11 mouse cellular contexts compared by ENCODE assay signal in the genomic region with DNA sequence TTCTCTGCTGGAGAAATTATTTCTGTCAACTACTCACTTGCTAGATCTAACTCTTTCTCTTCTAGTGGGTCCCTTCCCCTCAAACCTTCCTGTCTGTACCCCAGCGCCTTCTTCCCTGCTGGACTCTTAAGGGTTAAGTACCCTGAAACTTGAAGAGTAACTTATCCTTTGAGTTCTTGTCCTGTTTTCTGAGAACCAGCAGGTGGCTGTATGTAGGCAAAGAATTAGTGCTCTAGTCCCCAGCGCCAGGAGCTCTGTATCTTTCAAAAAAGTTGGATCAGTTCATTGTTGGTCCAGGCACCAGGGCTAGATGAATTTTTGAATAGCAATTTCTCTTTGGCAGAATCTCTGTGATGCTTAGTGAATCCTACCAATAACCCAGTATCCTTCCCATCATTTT. TPM values are rescaled to one million over a fixed set of nuclear protein-coding genes. Genes with fewer than 3 reads are reported as not detected.
A peak's percentile ranks its signal among the peaks of the same experiment; 100 is the strongest.
DNase-seq lines count a peak whose midpoint lies in the region; ATAC-seq and TF ChIP-seq lines count a peak whose summit lies in the region.
"Had no signal": no experiment of that assay in that cellular context is flagged by ENCODE, and none has a peak within 500 bp of the region (broad histone marks: within the 10 kb centered on the region; RNA-seq: fewer than 3 reads in every experiment).

No protein-coding gene starts in this region.

- peak overlapping the region; percentile 42 for H3K4me3 ChIP-seq in heart, embryonic 16.5 days (ENCODE audit: low read length)
- no peak overlapping the region for H3K4me3 ChIP-seq in heart, embryonic 11.5 days (ENCODE audit: low read depth, low read length)
- no peak overlapping the region for H3K4me3 ChIP-seq in liver, embryonic 16.5 days (ENCODE audit: low read depth, low read length)
- no peak overlapping the region for H3K4me3 ChIP-seq in liver, embryonic 11.5 days (ENCODE audit: low read depth, low read length)
- H3K4me3 ChIP-seq in embryonic facial prominence, embryonic 12.5 days, result 0 out of 2 replicates have a peak overlapping the region, but pooled peaks have one; percentile 9
- peak overlapping the region; percentile 7; the same call in 1 of the 2 replicates for H3K4me3 ChIP-seq in limb, embryonic 14.5 days (replicated peaks; ENCODE audit: low read length)

- no peaks in the 10 kb centered on the region for H3K36me3 ChIP-seq in heart, embryonic 16.5 days (ENCODE audit: control insufficient read depth, insufficient read depth)
- no peaks in the 10 kb centered on the region for H3K36me3 ChIP-seq in heart, embryonic 11.5 days (ENCODE audit: control insufficient read depth, insufficient read depth, low read length)
- H3K36me3 ChIP-seq in liver, embryonic 16.5 days (ENCODE audit: control insufficient read depth, insufficient read depth), result no peaks in the 10 kb centered on the region
- no peaks in the 10 kb centered on the region for H3K36me3 ChIP-seq in liver, embryonic 11.5 days (ENCODE audit: control insufficient read depth, insufficient read depth, low read length)
- no peaks in the 10 kb centered on the region for H3K36me3 ChIP-seq in embryonic facial prominence, embryonic 12.5 days
- no peaks in the 10 kb centered on the region for H3K36me3 ChIP-seq in limb, embryonic 14.5 days (ENCODE audit: control insufficient read depth, insufficient read depth, low read length)
- H3K36me3 ChIP-seq: hindbrain, embryonic 15.5 days had no signal

- no peak for ATAC-seq in heart, embryonic 16.5 days (replicated peaks; ENCODE audit: extremely low read depth, insufficient read depth, low FRiP score)
- ATAC-seq in heart, embryonic 11.5 days (replicated peaks; ENCODE audit: insufficient number of reproducible peaks, low FRiP score, low TSS enrichment), result no peak
- ATAC-seq in liver, embryonic 16.5 days (ENCODE audit: low read depth), result no peak
- no peak for ATAC-seq in liver, embryonic 11.5 days (replicated peaks; ENCODE audit: low FRiP score)
- no peak for ATAC-seq in embryonic facial prominence, embryonic 12.5 days (ENCODE audit: insufficient number of reproducible peaks, insufficient read depth, low FRiP score, low TSS enrichment)
- ATAC-seq in limb, embryonic 14.5 days (ENCODE audit: low FRiP score, low read depth), result no peak

- no peaks in the 10 kb centered on the region for H3K27me3 ChIP-seq in heart, embryonic 16.5 days (ENCODE audit: control insufficient read depth, insufficient read depth, low read length)
- H3K27me3 ChIP-seq in heart, embryonic 11.5 days (ENCODE audit: control insufficient read depth, insufficient read depth, low read length), result peaks cover 3% of the 10 kb centered on the region; the same call in 1 of the 2 replicates
- no peaks in the 10 kb centered on the region for H3K27me3 ChIP-seq in liver, embryonic 16.5 days (ENCODE audit: control insufficient read depth, insufficient read depth, low read depth, low read length)
- peaks cover 17% of the 10 kb centered on the region for H3K27me3 ChIP-seq in liver, embryonic 11.5 days (replicated peaks; ENCODE audit: control insufficient read depth, insufficient read depth, low read length)
- H3K27me3 ChIP-seq in embryonic facial prominence, embryonic 12.5 days, result no peaks in the 10 kb centered on the region
- H3K27me3 ChIP-seq in limb, embryonic 14.5 days (ENCODE audit: control insufficient read depth, insufficient read depth, low read length), result no peaks in the 10 kb centered on the region
- H3K27me3 ChIP-seq: hindbrain, embryonic 15.5 days had no signal

- DNase-seq in liver, embryonic 11.5 days (ENCODE audit: low spot score), result no peak
- no peak for DNase-seq in limb, embryonic 14.5 days (ENCODE audit: low spot score)
- DNase-seq in frontal cortex, postnatal 14 days (ENCODE audit: low spot score in 2 of 2), result no peak
- no peak for DNase-seq in adrenal gland, adult (ENCODE audit: inconsistent age in 2 of 2, low spot score in 1 of 2)
- DNase-seq: adrenal gland, postnatal 14 days; cerebellum, adult 11-12 months had no signal

- H3K9me3 ChIP-seq in heart, embryonic 16.5 days (replicated peaks; ENCODE audit: control insufficient read depth, low read length), result no peaks in the 10 kb centered on the region
- no peaks in the 10 kb centered on the region for H3K9me3 ChIP-seq in heart, embryonic 11.5 days (replicated peaks; ENCODE audit: control insufficient read depth, low read length)
- H3K9me3 ChIP-seq in liver, embryonic 16.5 days (replicated peaks; ENCODE audit: control insufficient read depth, low read length), result no peaks in the 10 kb centered on the region
- H3K9me3 ChIP-seq in liver, embryonic 11.5 days (ENCODE audit: control insufficient read depth, low read length), result no peaks in the 10 kb centered on the region
- no peaks in the 10 kb centered on the region for H3K9me3 ChIP-seq in embryonic facial prominence, embryonic 12.5 days
- no peaks in the 10 kb centered on the region for H3K9me3 ChIP-seq in limb, embryonic 14.5 days (ENCODE audit: control insufficient read depth, low read length)
- H3K9me3 ChIP-seq: hindbrain, embryonic 15.5 days had no signal

- peaks cover 2% of the 10 kb centered on the region; the same call in 1 of the 2 replicates for H3K4me1 ChIP-seq in heart, embryonic 16.5 days (ENCODE audit: control insufficient read depth, insufficient read depth, low read length)
- peaks cover 8% of the 10 kb centered on the region for H3K4me1 ChIP-seq in heart, embryonic 11.5 days (ENCODE audit: control insufficient read depth, insufficient read depth, low read length)
- H3K4me1 ChIP-seq in liver, embryonic 16.5 days (ENCODE audit: control insufficient read depth, low read depth, low read length), result no peaks in the 10 kb centered on the region; the same call in 1 of the 2 replicates
- H3K4me1 ChIP-seq in liver, embryonic 11.5 days (replicated peaks; ENCODE audit: control insufficient read depth, insufficient read depth, low read length), result peaks cover 5% of the 10 kb centered on the region
- no peaks in the 10 kb centered on the region for H3K4me1 ChIP-seq in embryonic facial prominence, embryonic 12.5 days
- no peaks in the 10 kb centered on the region for H3K4me1 ChIP-seq in limb, embryonic 14.5 days (ENCODE audit: control insufficient read depth, insufficient read depth, low read length)
- H3K4me1 ChIP-seq: hindbrain, embryonic 15.5 days had no signal

- no peak overlapping the region for H3K4me2 ChIP-seq in heart, embryonic 16.5 days (ENCODE audit: low read depth, low read length)
- H3K4me2 ChIP-seq in heart, embryonic 11.5 days, result no peak overlapping the region
- H3K4me2 ChIP-seq in liver, embryonic 16.5 days (ENCODE audit: low read depth, low read length), result no peak overlapping the region
- no peak overlapping the region for H3K4me2 ChIP-seq in liver, embryonic 11.5 days
- no peak overlapping the region for H3K4me2 ChIP-seq in embryonic facial prominence, embryonic 12.5 days (replicated peaks)
- no peak overlapping the region for H3K4me2 ChIP-seq in limb, embryonic 14.5 days (replicated peaks; ENCODE audit: low read depth, low read length, severe bottlenecking)
- H3K4me2 ChIP-seq: hindbrain, embryonic 15.5 days had no signal

- WGBS in heart, embryonic 16.5 days, result 44% methylated on average over 2 of the region's 2 CpGs
- WGBS in heart, embryonic 11.5 days (ENCODE audit: insufficient replicate concordance), result 32% methylated on average over 2 of the region's 2 CpGs
- WGBS in liver, embryonic 16.5 days (ENCODE audit: insufficient replicate concordance), result 13% methylated on average over 2 of the region's 2 CpGs
- 20% methylated on average over 2 of the region's 2 CpGs for WGBS in liver, embryonic 11.5 days
- 32% methylated on average over 2 of the region's 2 CpGs for WGBS in embryonic facial prominence, embryonic 12.5 days
- 22% methylated on average over 2 of the region's 2 CpGs for WGBS in limb, embryonic 14.5 days

- no peak for TF ChIP-seq POLR2A in limb, embryonic 14.5 days (IDR thresholded peaks at IDR 0.05; ENCODE audit: borderline replicate concordance, extremely low read depth, insufficient read depth, insufficient read length)

- peak overlapping the region; percentile 34; the same call in 1 of the 2 replicates for H3K27ac ChIP-seq in heart, embryonic 16.5 days (ENCODE audit: low read length)
- H3K27ac ChIP-seq in heart, embryonic 11.5 days (ENCODE audit: low read depth, low read length), result no peak overlapping the region
- 0 out of 2 replicates have a peak overlapping the region, but pooled peaks have one; percentile 7 for H3K27ac ChIP-seq in liver, embryonic 16.5 days (ENCODE audit: low read length)
- H3K27ac ChIP-seq in liver, embryonic 11.5 days (ENCODE audit: low read depth, low read length), result no peak overlapping the region
- no peak overlapping the region for H3K27ac ChIP-seq in embryonic facial prominence, embryonic 12.5 days
- H3K27ac ChIP-seq in limb, embryonic 14.5 days (replicated peaks; ENCODE audit: low read depth, low read length), result no peak overlapping the region
- H3K27ac ChIP-seq: hindbrain, embryonic 15.5 days had no signal

- H3K9ac ChIP-seq in heart, embryonic 16.5 days (ENCODE audit: low read length), result peak overlapping the region; percentile 10
- no peak overlapping the region for H3K9ac ChIP-seq in heart, embryonic 11.5 days (ENCODE audit: low read depth, low read length)
- no peak overlapping the region for H3K9ac ChIP-seq in liver, embryonic 16.5 days (ENCODE audit: low read depth, low read length)
- no peak overlapping the region for H3K9ac ChIP-seq in liver, embryonic 11.5 days (ENCODE audit: low read depth, low read length)
- H3K9ac ChIP-seq in embryonic facial prominence, embryonic 12.5 days, result no peak overlapping the region
- H3K9ac ChIP-seq in limb, embryonic 14.5 days (ENCODE audit: low read depth, low read length, severe bottlenecking), result no peak overlapping the region
- H3K9ac ChIP-seq: hindbrain, embryonic 15.5 days had no signal

RNA-seq across cellular contexts. Expression of a gene that starts 2.1 kb away (rescaled TPM):
- 42.9 and 53.3 TPM in 2 replicates for polyA plus RNA-seq in heart, embryonic 16.5 days (2015; fragmentation: Nextera tagmentation; extraction: Ambion mirVana)
- 8.9 and 9.7 TPM in 2 replicates for polyA plus RNA-seq in heart, embryonic 11.5 days (2014; fragmentation: Nextera tagmentation; extraction: Ambion mirVana)
- 1.7 and 2.7 TPM in 2 replicates for polyA plus RNA-seq in liver, embryonic 16.5 days (2015; fragmentation: Nextera tagmentation; extraction: Ambion mirVana)
- polyA plus RNA-seq in liver, embryonic 11.5 days (2014; fragmentation: Nextera tagmentation; extraction: Ambion mirVana), result 12.7 and 14.4 TPM in 2 replicates
- 42.7 and 45.3 TPM in 2 replicates for polyA plus RNA-seq in embryonic facial prominence, embryonic 12.5 days (2016; fragmentation: Nextera tagmentation; extraction: Ambion mirVana)
- polyA plus RNA-seq in limb, embryonic 14.5 days (2012; rRNA removed), result 37.0 and 38.2 TPM in 2 replicates
- polyA plus RNA-seq in limb, embryonic 14.5 days (2014; fragmentation: Nextera tagmentation; extraction: Ambion mirVana), result 47.3 and 47.9 TPM in 2 replicates

RNA-seq across cellular contexts. Expression of a gene that starts 58.9 kb away (rescaled TPM):
- polyA plus RNA-seq in heart, embryonic 16.5 days (2015; fragmentation: Nextera tagmentation; extraction: Ambion mirVana), result 0.33 and 0.49 TPM in 2 replicates
- polyA plus RNA-seq in heart, embryonic 11.5 days (2014; fragmentation: Nextera tagmentation; extraction: Ambion mirVana), result 0.07 and 0.24 TPM in 2 replicates
- polyA plus RNA-seq in liver, embryonic 16.5 days (2015; fragmentation: Nextera tagmentation; extraction: Ambion mirVana), result 0.07 and 0.09 TPM in 2 replicates
- polyA plus RNA-seq in liver, embryonic 11.5 days (2014; fragmentation: Nextera tagmentation; extraction: Ambion mirVana), result 0.32 and 0.51 TPM in 2 replicates
- 0.92 and 1.1 TPM in 2 replicates for polyA plus RNA-seq in embryonic facial prominence, embryonic 12.5 days (2016; fragmentation: Nextera tagmentation; extraction: Ambion mirVana)
- 1.3 and 1.7 TPM in 2 replicates for polyA plus RNA-seq in limb, embryonic 14.5 days (2012; rRNA removed)
- polyA plus RNA-seq in limb, embryonic 14.5 days (2014; fragmentation: Nextera tagmentation; extraction: Ambion mirVana), result 0.91 and 1.0 TPM in 2 replicates

Comparison
In these comparisons a context has a peak if more than half of its experiments do, and no peak if none do; other contexts are left out.
1. H3K27ac ChIP-seq: peak in heart, embryonic 16.5 days (single experiment) and liver, embryonic 16.5 days (single experiment); none in heart, embryonic 11.5 days (single experiment), liver, embryonic 11.5 days (single experiment), embryonic facial prominence, embryonic 12.5 days (single experiment) and limb, embryonic 14.5 days (single experiment).
2. H3K4me3 ChIP-seq: peak in heart, embryonic 16.5 days (single experiment), embryonic facial prominence, embryonic 12.5 days (single experiment) and limb, embryonic 14.5 days (single experiment); none in heart, embryonic 11.5 days (single experiment), liver, embryonic 16.5 days (single experiment) and liver, embryonic 11.5 days (single experiment).